Mouse (Mus musculus) ovary, postnatal 36 days (tissue): ENCODE measurements around the gene Trim17.
A peak's percentile ranks its signal among the peaks of the same experiment; 100 is the strongest.

ENCODE experiments used
- DNase-seq: peaks from one replicate; pipeline ENCODE4 v3.0.0; 2022; ENCODE audit warnings: low spot score, mixed read lengths

Trim17 gene

DNA sequence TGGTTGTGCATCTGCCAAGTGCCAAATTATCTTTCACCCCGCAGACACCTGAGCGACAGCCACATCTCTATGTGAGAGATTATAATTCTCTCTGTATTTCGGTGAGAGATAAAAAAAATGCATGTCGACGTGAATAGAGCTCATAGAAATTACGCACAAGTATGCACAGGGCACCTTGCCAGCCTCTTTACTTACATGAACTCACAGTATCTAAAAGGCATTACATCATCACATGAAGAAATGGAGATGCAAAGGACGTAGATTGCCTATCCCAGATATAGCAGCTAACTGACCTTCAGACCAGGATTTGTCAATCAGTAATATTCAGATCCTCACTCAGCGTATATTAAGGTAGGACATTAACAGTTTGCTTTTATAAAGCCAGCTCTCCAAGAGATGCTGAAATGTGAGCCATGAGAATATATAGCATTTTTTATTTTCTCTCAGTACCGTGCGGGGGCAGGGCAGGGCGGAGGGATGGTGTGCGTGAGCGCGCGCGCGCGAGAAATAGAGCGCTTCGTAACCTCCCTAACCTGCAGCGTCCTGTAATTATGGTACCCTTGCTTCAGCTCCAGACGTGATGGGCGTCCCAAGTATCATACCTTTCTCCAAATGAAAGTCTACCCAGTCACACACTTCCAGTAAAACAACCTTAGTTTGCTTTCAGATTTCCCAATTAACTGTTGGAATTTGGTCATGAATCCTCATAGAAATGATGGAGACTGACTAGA is 6.5 kb upstream of the Trim17 start:
- DNase-seq: no peak

DNA sequence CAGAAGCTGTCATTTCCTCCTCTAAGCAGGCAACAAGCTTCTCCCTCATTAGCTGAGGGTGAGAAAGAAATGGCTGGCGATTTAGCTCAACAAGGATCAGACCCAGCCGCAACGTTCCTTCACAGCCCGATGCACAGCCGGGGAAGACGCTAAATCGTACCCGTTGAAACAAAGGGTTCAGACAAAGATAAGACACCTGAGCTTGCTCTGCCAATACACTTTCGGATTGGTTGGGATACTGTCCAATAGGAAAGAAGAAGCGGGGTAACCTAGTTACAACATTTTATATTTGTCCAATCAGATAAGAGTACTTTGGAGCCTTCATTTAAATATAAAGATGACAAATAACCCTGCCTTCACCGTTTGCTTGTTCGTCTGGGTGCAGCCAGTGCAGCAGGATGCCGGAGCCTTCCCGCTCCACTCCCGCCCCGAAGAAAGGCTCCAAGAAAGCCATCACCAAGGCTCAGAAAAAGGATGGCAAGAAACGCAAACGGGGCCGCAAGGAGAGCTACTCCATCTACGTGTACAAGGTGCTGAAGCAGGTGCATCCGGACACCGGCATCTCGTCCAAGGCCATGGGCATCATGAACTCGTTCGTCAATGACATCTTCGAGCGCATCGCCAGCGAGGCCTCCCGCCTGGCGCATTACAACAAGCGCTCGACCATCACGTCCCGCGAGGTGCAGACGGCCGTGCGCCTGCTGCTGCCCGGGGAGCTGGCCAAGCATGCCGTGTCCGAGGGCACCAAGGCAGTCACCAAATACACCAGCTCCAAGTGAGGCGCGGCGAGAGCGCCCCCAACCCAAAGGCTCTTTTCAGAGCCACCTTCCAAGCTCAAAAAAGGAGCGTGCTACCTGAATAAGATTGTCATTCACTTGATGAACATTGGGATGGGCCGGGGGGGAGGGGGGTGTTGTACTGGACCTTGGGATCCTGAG is 5.7 kb upstream of the Trim17 start, which contains the start of gene Hist3h2ba:
TSS of gene Hist3h2ba (plus strand) at position 379 of the 938 bp plus-strand sequence.
- peak; percentile 46 for DNase-seq

DNA sequence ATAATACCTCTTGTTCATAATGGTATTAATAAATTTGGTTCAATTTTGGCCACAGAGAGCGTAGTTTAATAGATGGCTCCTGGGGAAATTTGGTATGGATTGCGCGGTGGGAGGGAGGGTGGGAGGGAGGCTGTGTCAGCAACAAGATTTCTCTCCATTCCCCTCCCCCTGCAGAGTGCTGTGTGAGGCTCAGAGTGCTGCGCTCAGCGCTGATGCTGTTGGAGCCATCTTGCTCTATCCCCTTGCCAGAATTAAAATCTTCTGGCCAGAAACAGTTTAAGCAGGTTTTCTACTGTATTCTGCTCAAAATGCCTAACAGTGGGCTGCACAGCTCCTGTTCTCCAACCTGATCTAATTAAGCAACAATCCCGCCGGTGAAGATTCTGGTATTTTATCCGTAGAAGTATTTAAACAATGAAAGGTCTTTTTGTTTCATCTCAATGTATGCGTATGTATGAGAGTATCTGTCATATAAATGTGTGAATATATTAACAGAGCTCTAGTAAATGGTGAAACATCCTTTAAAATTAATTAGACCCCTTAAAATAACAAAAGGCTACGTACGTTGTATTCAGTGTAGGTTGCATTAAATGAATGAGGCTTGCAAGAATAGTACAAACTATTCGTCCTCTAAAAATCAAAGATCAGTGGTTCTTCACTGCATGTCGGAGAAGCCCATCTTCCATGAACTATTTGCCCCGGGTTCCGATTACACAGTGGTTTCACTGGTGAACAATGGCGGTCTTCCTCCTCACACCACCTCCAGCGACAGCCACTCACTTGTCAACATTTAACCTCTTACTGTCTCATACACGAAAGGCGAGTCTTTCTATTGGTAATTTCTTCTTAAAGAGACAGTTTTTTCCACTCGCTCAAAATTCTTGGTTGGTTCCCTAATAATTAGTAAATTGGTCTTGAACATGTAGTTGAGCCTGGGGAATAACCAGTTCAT is 4.7 kb upstream of the Trim17 start:
- no peak for DNase-seq

DNA sequence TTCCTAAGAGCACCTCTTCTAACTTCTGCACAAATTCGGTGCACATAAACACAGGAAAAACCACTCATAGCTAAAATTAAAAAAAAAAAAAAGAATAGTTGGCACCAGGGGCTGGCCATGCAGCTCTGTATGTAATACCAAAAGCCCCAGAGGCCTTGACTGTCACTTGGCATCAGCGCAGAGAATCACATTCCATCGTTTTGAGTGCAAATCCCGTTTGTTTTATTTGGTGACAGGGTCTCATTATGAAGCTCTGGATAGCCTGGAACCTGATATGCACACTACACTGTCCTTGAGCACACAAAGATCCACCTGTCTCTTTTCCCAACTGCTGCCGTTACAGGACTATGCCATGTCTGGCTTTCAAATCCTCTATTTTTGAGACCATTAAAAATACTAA is 3.3 kb upstream of the Trim17 start:
- DNase-seq: no peak

DNA sequence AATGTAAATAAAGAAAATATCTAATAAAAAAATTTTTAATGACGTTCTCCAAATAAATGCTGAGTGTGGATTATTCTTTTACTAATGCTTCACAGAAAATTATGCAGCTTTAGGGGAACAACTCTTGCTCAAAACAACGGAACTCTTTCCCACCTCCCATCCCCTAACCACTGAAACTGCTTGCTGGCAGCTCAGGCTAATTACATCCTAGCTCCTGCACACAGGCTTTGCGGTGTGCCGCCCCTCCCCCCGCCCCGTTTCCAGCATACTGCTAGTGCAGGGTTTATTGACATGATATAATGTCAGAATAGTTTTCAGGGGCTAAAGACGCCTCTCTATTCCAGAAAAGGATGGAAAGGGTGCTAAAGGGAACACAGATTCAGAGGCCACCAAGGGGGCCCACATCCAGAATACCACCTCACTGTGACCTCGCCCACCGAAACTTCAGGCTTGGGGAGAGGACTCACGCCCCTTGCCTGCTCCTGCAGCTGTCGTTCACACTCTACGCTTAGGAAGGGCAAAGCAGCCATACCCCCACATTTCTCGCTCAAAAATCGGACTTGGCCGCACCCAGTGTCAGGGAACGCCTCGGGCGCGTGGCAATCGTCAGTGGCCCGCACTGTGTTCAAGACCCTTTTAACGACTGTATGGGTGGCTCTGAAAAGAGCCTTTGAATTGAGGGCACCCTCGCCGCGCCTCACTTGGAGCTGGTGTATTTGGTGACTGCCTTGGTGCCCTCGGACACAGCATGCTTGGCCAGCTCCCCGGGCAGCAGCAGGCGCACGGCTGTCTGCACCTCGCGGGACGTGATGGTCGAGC is 925 bp upstream of the Trim17 start:
- peak; percentile 34 for DNase-seq

DNA sequence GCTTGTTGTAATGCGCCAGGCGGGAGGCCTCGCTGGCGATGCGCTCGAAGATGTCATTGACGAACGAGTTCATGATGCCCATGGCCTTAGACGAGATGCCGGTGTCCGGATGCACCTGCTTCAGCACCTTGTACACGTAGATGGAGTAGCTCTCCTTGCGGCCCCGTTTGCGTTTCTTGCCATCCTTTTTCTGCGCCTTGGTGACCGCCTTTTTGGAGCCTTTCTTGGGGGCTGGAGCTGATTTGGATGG is 390 bp upstream of the Trim17 start:
- DNase-seq: peak; percentile 49

DNA sequence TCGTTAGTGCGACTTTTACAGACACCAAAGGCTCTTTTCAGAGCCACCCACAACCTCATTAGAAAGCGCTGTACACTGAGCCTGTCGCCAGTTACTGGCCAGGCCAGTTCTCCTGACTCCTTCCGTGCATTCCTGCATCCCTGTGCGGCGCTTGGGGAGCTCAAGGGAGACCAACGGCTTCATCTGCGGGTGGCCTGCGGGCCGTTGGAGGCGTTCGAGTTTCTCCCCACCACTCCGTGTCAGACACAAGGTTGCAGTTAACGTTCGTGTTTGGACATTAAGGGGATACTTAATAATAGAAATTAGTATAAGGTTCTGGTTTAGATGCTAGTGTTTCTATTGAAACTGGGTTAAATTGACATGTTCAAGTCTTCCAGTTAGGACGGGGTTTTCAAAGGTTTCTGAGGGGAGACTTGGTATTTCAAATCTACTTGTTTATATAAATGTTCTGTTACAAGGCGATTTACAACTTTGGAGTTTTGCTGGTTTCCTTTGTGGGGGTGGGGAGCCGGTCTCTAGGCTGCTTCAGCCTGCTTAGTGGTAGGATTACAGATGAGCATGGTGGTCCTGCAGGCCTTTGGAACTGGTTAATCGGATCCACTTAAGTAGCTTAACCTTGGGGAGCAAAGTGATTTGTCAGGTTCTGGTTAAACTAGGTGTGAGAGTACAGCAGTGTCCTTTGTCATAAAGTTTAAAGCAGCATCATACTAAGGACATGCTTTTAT is 820 bp downstream of the Trim17 start:
- DNase-seq: no peak

DNA sequence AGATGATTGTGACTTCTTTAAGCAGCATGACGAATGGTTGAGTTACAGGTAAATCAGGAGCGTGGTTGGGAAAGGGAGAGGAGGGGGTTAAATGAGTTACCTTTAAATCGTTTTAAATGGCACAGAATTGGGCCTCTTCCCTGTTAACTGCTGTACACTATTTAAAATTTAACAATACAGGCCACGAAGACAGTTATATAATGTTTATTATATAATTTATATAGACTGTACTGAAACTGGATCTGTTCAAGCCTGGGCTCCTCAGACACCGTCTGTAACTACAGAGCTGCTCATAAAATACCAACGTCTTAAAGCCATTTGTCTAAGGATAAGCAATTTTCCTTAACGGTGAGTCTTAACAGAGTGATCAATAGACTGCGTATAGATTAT is 1.4 kb downstream of the Trim17 start:
- no peak for DNase-seq

DNA sequence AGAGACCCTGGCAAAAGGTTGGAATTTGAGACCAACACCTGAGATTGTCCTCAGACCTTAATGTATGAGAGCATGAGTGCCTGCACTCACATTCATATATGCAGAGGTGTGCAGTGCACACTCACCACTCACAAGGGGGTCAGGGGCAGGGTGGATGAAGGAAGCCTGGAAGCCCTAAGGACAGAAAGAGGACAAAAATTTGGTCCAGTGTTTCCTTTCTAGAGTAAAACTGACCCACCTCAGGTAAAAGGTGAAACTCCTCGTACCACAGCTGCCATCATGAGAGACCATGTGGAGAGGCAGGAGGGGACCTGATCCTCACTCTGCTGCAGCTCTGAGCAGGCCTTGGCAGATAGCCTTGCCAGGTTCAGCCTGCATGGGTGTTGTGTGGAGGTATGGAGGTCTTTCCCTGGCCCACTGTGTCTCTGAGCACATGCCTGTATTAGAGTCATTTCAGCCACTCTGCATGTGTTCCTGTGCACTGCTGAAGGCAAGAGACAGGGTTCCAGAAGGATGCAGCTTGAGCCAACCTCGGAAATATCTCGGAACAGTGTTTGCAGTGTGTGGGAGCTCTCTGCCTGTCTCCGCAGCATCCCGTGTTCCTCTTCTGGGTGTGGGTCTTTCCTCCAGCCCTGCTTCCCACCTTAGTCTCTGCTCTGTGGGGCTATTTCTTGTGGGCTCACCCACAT is 2.9 kb downstream of the Trim17 start:
- no peak for DNase-seq

DNA sequence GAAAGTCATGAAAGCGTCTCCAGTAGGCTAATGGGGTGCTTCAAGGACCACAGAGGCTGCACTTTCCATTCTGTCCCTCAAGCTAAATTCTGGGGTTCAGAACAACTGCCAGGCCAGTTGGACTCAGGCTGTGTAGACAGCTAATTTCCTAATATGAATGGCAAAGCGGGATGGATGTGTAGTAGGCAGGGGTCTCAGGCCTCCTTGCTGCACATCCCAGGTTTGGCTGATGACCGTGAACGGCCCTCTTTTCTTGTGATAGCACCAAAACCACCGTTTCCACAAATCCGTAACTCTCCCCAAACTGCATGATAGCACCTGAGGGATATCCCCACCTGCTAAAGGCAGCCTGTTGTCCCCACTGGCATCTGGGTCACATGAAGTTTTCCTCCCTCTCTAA is 4.1 kb downstream of the Trim17 start:
- DNase-seq: no peak

DNA sequence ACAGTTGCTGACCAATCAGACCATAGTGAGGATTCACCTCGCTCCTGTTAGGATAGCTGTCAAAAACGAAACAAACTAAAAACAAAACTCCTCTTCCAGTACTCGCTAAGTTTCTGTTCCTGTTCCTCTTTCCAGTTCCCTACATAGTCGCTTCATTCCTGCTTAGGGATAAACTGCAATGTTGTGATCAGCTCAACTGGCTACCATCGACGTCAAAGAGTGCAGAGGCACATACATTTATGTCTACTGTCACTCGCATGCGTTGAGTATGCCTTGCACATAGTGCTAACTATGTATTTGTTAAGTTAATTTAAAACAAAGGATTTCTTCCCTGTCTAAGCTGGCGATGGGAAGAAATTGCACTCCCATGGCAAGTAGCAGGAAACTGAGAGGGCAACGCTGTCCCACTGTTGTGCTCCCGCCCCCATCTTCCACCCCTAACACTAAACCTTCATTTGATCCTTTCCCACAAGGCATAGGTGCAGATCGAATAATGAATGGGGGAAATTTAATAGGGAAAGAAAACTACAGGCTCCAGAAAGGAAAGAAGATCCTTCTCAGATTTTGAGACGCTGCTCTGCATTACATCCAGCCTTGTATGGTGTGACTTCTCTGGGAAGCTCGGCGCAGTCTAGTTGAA is 4.8 kb downstream of the Trim17 start:
- DNase-seq: no peak

DNA sequence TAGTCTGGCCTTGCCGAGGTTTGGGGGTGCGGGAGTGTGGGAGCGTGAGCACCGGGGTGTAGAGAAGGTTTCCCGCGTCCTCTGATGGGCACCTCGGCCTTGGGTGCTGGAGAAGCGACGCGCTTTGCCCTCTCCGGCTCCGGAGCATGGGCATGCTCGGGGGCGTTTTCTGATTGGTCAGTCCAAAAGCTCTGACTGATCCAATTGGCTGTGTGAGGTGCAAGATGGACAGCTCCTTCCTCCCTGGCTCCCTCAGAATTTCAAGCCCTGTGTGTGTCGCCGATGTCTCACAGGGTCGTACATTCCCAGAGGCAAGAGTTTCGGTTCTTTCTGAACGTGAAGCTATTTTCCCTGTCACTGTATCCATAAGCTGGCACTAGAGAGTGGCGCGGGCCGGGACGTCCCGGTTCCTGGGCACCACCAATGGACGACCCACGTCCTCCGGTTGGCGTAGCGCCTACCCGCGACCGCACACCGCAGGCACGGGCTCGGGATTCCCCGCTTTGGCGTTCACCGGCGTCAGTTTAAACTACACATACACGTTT is 5.5 kb downstream of the Trim17 start:
- peak; percentile 65 for DNase-seq

DNA sequence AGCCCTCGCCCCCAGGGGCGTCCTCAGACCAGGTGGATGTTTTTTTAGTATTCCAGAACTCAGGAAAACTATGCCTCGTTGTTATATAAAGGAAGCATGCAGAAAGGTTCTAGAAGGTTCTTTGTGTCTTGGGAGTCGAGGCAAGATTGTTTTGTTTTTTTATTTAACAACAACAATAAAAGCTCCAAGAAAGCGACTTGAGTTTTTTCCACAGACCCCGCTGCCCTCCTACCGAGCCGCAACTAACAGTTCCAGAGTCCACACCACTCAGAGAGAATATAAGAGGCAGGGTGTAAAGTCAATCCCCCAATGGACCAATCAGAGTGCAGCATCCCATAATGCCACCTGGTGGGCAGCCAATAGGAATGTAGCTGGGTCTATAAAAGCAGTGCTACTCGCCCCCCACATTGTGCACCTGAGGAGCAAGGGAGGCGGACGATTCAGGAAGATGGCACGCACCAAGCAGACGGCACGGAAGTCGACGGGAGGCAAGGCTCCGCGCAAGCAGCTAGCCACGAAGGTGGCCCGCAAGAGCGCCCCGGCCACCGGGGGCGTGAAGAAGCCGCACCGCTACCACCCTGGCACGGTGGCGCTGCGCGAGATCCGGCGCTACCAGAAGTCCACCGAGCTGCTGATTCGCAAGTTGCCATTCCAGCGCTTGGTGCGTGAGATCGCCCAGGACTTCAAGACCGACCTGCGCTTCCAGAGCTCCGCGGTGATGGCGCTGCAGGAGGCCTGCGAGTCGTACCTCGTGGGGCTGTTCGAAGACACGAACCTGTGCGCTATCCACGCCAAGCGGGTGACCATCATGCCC is 7.1 kb downstream of the Trim17 start:
- no peak for DNase-seq

DNA sequence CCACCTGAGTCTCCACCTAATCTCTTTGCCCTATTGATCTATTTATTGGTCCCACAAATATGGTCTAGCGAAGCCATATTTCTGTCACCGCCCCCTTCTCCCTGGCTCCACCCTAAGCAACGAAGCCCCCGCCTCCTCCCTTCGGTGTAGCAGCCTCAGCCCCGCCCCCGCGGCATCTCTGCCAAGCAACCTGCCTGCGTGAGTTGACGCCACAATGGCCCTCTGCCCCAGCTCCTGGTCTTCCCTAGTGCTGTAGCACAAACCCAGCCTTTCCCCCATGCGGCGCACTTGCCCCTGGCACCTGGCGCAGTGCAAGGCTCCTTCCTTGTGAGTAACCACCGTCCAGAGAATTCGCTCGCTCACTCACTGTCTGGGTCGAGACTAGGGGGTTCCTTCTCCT is 9.1 kb downstream of the Trim17 start:
- peak; percentile 39 for DNase-seq

DNA sequence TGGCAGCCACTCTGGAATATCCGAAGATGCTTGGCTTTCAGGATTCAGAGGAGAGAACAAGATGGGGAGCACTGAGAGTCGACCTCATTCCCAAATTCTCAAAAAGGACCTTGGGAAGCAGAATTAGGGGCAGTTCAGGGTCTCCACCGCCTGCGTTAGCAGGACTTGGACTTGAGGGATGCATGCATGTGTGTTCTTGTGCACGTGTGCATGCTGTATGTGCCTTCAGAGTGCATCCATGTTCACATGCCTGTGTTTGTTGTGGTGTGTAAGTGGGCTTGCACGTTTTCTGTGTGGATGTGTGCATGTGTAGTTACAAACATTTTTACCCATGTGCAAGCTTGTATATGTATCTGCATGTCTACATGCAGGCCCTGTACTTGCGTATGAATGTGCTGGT is 9.7 kb downstream of the Trim17 start:
- no peak for DNase-seq

DNA sequence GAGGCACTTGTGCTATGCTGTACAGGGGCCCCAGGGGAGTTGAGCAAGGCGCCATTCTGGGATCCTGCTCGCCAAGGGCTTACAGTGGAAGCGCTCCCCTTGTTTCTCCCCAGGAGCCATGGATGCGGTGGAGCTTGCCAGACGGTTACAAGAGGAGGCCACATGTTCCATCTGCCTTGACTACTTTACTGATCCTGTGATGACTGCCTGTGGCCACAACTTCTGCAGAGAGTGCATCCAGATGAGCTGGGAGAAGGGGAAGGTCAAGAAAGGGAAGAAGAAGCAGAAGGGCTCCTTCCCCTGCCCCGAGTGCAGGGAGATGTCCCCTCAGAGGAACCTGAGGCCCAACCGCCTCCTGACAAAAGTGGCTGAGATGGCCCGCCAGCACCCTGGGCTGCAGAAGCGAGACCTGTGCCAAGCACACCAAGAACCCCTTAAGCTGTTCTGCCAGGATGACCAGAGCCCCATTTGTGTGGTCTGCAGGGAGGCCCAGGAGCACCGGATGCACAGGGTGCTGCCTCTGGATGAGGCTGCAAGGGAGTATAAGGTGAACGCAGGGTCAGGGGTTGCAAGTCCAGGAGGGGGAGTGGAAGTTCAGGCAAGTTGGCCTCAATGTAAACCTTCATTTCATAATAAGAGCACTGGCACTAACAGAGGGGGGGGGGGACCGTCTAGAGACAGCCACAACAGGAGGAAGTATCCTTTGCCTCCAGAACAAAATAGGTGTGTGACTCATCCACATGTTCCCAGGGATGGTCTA is 10.7 kb downstream of the Trim17 start:
- DNase-seq: no peak

DNA sequence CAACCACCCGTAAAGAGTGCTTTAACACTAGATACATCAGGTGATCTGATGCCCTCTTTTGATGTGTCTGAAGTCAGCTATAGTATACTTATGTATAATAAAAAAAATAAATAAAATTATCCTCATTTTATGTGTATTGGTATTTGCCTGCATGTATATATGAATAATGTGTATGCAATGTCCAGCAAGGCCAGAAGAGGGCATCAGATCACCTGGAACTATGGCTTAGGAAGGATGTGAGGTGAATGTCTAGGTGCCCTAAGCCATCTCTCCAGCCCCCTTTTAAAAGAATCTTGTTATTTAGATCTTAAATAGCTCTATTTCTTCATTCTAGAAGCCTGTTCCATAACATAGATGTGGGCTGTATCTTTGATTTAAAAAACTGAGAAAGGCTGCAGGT is 12.9 kb downstream of the Trim17 start:
- no peak for DNase-seq

DNA sequence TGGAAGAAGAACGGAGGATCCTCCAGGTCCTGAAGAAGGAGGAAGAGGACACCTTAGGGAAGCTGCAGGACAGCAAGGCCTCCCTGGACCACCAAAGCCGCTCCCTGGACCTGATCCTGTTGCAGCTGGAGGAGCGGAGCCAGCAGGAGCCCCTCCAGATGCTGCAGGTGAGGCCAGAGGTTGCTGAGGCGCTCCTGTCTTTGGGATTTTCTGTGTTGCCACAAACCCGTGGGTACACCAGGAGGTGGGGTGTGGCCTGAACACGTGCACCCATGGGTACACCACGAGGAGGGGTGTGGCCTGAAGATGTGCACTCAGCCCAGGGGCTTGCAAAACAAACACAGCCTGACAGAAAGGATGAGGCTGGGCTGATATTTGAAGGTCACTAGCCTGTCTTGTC is 14.1 kb downstream of the Trim17 start:
- no peak for DNase-seq
